Comparison of ENCODE assay signal across 8 mouse cellular contexts in genomic region chr7:127025556-127026160, GRCm38 (mm10). TPM values are rescaled to one million over a fixed set of nuclear protein-coding genes. Genes with fewer than 3 reads are reported as not detected.
DNase-seq lines count a peak whose midpoint lies in the region; ATAC-seq and TF ChIP-seq lines count a peak whose summit lies in the region.

No protein-coding gene starts in this region.

- no peak for TF ChIP-seq CTCF in ES-Bruce4 (IDR thresholded peaks at IDR 0.05; ENCODE audit: low read depth, low read length)
- no peak for TF ChIP-seq CTCF in liver, adult 2 months (IDR thresholded peaks at IDR 0.05; ENCODE audit: low read depth, low read length)

- no peak for ATAC-seq in frontal cortex, adult (ENCODE audit: low TSS enrichment)
- no peak for ATAC-seq in embryonic facial prominence, embryonic 11.5 days (replicated peaks; ENCODE audit: insufficient number of reproducible peaks, low FRiP score, low TSS enrichment, low read depth)
- no peak for ATAC-seq in hindbrain, embryonic 11.5 days (ENCODE audit: low FRiP score)
- ATAC-seq in neural tube, embryonic 12.5 days (ENCODE audit: low FRiP score, low read depth): 0 out of 2 replicates have a peak, but pooled peaks have one; percentile 2

- no peak for TF ChIP-seq POLR2A in ES-Bruce4 (IDR thresholded peaks at IDR 0.05; ENCODE audit: insufficient read depth, low read length)
- 0 out of 2 replicates have a peak, but pooled peaks have one; percentile 1 for TF ChIP-seq POLR2A in liver, adult 2 months (IDR thresholded peaks at IDR 0.05; ENCODE audit: extremely low read depth, insufficient read depth, low read length)

- H3K9me3 ChIP-seq in ES-Bruce4 (replicated peaks; ENCODE audit: control insufficient read depth, insufficient read depth, low read length, poor library complexity, severe bottlenecking): no peaks in the 10 kb centered on the region
- H3K9me3 ChIP-seq in embryonic facial prominence, embryonic 11.5 days (replicated peaks; ENCODE audit: control insufficient read depth, low read length): no peaks in the 10 kb centered on the region
- H3K9me3 ChIP-seq in hindbrain, embryonic 11.5 days (ENCODE audit: control insufficient read depth, low read length): no peaks in the 10 kb centered on the region
- no peaks in the 10 kb centered on the region for H3K9me3 ChIP-seq in neural tube, embryonic 12.5 days

- H3K27me3 ChIP-seq in ES-Bruce4 (ENCODE audit: control insufficient read depth, insufficient read depth, low read length, poor library complexity, severe bottlenecking): no peaks in the 10 kb centered on the region
- no peaks in the 10 kb centered on the region for H3K27me3 ChIP-seq in embryonic facial prominence, embryonic 11.5 days (ENCODE audit: control insufficient read depth, insufficient read depth, low read length)
- H3K27me3 ChIP-seq in hindbrain, embryonic 11.5 days (ENCODE audit: control insufficient read depth, insufficient read depth, low read length): no peaks in the 10 kb centered on the region
- no peaks in the 10 kb centered on the region for H3K27me3 ChIP-seq in liver, adult 2 months (ENCODE audit: control insufficient read depth, insufficient read depth, low read length)
- H3K27me3 ChIP-seq in neural tube, embryonic 12.5 days (replicated peaks): no peaks in the 10 kb centered on the region

- H3K4me1 ChIP-seq in ES-Bruce4 (ENCODE audit: control insufficient read depth, insufficient read depth, low read length): no peaks in the 10 kb centered on the region
- H3K4me1 ChIP-seq in embryonic facial prominence, embryonic 11.5 days (ENCODE audit: control insufficient read depth, insufficient read depth, low read length): peaks cover 17% of the 10 kb centered on the region
- peaks cover 17% of the 10 kb centered on the region for H3K4me1 ChIP-seq in hindbrain, embryonic 11.5 days (replicated peaks; ENCODE audit: control insufficient read depth, insufficient read depth, low read length)
- peaks cover 11% of the 10 kb centered on the region for H3K4me1 ChIP-seq in liver, adult 2 months (ENCODE audit: control insufficient read depth, insufficient read depth, low read length)
- peaks cover 52% of the 10 kb centered on the region for H3K4me1 ChIP-seq in neural tube, embryonic 12.5 days

- peak overlapping the region; percentile 73 for H3K4me3 ChIP-seq in ES-Bruce4 (ENCODE audit: low read depth, low read length)
- peak overlapping the region; percentile 99 for H3K4me3 ChIP-seq in embryonic facial prominence, embryonic 11.5 days (ENCODE audit: low read depth, low read length)
- peak overlapping the region; percentile 98 for H3K4me3 ChIP-seq in hindbrain, embryonic 11.5 days (ENCODE audit: low read depth, low read length)
- H3K4me3 ChIP-seq in liver, adult 2 months (ENCODE audit: insufficient read depth, low read depth, low read length): peak overlapping the region; percentile 69
- H3K4me3 ChIP-seq in neural tube, embryonic 12.5 days: peak overlapping the region; percentile 98

- TF ChIP-seq EP300 in ES-Bruce4 (IDR thresholded peaks at IDR 0.05; ENCODE audit: insufficient read depth, low read depth, low read length): no peak

- H3K27ac ChIP-seq in ES-Bruce4 (ENCODE audit: insufficient read depth, low read length): peak overlapping the region; percentile 8; the same call in 1 of the 2 replicates
- H3K27ac ChIP-seq in embryonic facial prominence, embryonic 11.5 days (replicated peaks; ENCODE audit: low read depth, low read length): peak overlapping the region; percentile 98
- H3K27ac ChIP-seq in hindbrain, embryonic 11.5 days (ENCODE audit: low read depth, low read length): peak overlapping the region; percentile 99
- peak overlapping the region; percentile 64 for H3K27ac ChIP-seq in liver, adult 2 months (replicated peaks; ENCODE audit: insufficient read depth, low read depth, low read length)
- H3K27ac ChIP-seq in neural tube, embryonic 12.5 days: peak overlapping the region; percentile 98

- peak overlapping the region; percentile 92 for H3K9ac ChIP-seq in ES-Bruce4 (ENCODE audit: low read depth, poor library complexity, severe bottlenecking)
- peak overlapping the region; percentile 100 for H3K9ac ChIP-seq in embryonic facial prominence, embryonic 11.5 days (replicated peaks; ENCODE audit: low read length)
- peak overlapping the region; percentile 100 for H3K9ac ChIP-seq in hindbrain, embryonic 11.5 days (ENCODE audit: low read depth, low read length)
- H3K9ac ChIP-seq in liver, adult 2 months (ENCODE audit: low read depth, low read length): peak overlapping the region; percentile 84
- peak overlapping the region; percentile 89 for H3K9ac ChIP-seq in neural tube, embryonic 12.5 days

- H3K79me2 ChIP-seq in liver, adult 2 months (ENCODE audit: control insufficient read depth, insufficient read depth, low read length): no peaks in the 10 kb centered on the region

- H3K36me3 ChIP-seq in ES-Bruce4 (ENCODE audit: control insufficient read depth, insufficient read depth, low read length, poor library complexity, severe bottlenecking): peaks cover 49% of the 10 kb centered on the region
- H3K36me3 ChIP-seq in embryonic facial prominence, embryonic 11.5 days (replicated peaks; ENCODE audit: control insufficient read depth, insufficient read depth, low read depth, low read length): peaks cover 6% of the 10 kb centered on the region
- peaks cover 4% of the 10 kb centered on the region; the same call in 1 of the 2 replicates for H3K36me3 ChIP-seq in hindbrain, embryonic 11.5 days (ENCODE audit: control insufficient read depth, insufficient read depth, low read length)
- no peaks in the 10 kb centered on the region; the same call in 1 of the 2 replicates for H3K36me3 ChIP-seq in liver, adult 2 months (ENCODE audit: control insufficient read depth, insufficient read depth, low read length)
- H3K36me3 ChIP-seq in neural tube, embryonic 12.5 days: peaks cover 53% of the 10 kb centered on the region

- WGBS in embryonic facial prominence, embryonic 11.5 days: under 1% methylated on average over 53 of the region's 65 CpGs
- under 1% methylated on average over 49 of the region's 65 CpGs for WGBS in hindbrain, embryonic 11.5 days
- under 1% methylated on average over 65 of the region's 65 CpGs for WGBS in liver, adult 2 months
- WGBS in neural tube, embryonic 12.5 days: under 1% methylated on average over 59 of the region's 65 CpGs

- H3K4me2 ChIP-seq in embryonic facial prominence, embryonic 11.5 days (ENCODE audit: low read depth, low read length): peak overlapping the region; percentile 97
- peak overlapping the region; percentile 96 for H3K4me2 ChIP-seq in hindbrain, embryonic 11.5 days (replicated peaks; ENCODE audit: low read depth, low read length)
- H3K4me2 ChIP-seq in neural tube, embryonic 12.5 days (replicated peaks): peak overlapping the region; percentile 98

- peak; percentile 35 to 54 for DNase-seq in frontal cortex, postnatal 10 days (ENCODE audit: low spot score in 2 of 2)
- DNase-seq in embryonic facial prominence, embryonic 11.5 days (ENCODE audit: low spot score): peak; percentile 34
- peak; percentile 76 for DNase-seq in hindbrain, embryonic 11.5 days (ENCODE audit: low spot score)
- DNase-seq in liver, adult 2 months (ENCODE audit: extremely low read depth, low read depth, low spot score): no peak
- no peak for DNase-seq in layer of hippocampus, adult 8-10 months (ENCODE audit: low spot score in 2 of 2)

RNA-seq across cellular contexts. Expression of gene Maz, which starts 1.2 kb away (rescaled TPM):
- polyA plus RNA-seq in ES-Bruce4 (2011; ENCODE audit: insufficient read depth, insufficient read length, low read depth, missing spikeins): 117 and 123 TPM in 2 replicates
- polyA plus RNA-seq in embryonic facial prominence, embryonic 11.5 days (2014; fragmentation: Nextera tagmentation; extraction: Ambion mirVana): 63.1 and 66.4 TPM in 2 replicates
- 69.4 and 71.4 TPM in 2 replicates for polyA plus RNA-seq in hindbrain, embryonic 11.5 days (2014; fragmentation: Nextera tagmentation; extraction: Ambion mirVana)
- 8.9 and 16.4 TPM in 2 replicates for total RNA-seq in liver, adult 2 months (2014; rRNA removed)
- 74.6 and 81.9 TPM in 2 replicates for polyA plus RNA-seq in liver, adult 2 months (2012; rRNA removed)
- polyA plus RNA-seq in neural tube, embryonic 12.5 days (2016; fragmentation: Nextera tagmentation; extraction: Ambion mirVana): 134 TPM in 2 replicates
- total RNA-seq in layer of hippocampus, adult 8-10 months (2022): 100 to 1,000 TPM; 204 to 209 (median 206) TPM

RNA-seq across cellular contexts. Expression of gene Prrt2, which starts 4.6 kb away (rescaled TPM):
- 3.5 and 6.7 TPM in 2 replicates for polyA plus RNA-seq in ES-Bruce4 (2011; ENCODE audit: insufficient read depth, insufficient read length, low read depth, missing spikeins)
- 7.6 and 7.7 TPM in 2 replicates for polyA plus RNA-seq in embryonic facial prominence, embryonic 11.5 days (2014; fragmentation: Nextera tagmentation; extraction: Ambion mirVana)
- polyA plus RNA-seq in hindbrain, embryonic 11.5 days (2014; fragmentation: Nextera tagmentation; extraction: Ambion mirVana): 7.2 and 7.7 TPM in 2 replicates
- total RNA-seq in liver, adult 2 months (2014; rRNA removed): not detected in 2 replicates
- 0.75 TPM in 1 of 2 replicates, not detected in the other for polyA plus RNA-seq in liver, adult 2 months (2012; rRNA removed)
- 5.3 and 6.2 TPM in 2 replicates for polyA plus RNA-seq in neural tube, embryonic 12.5 days (2016; fragmentation: Nextera tagmentation; extraction: Ambion mirVana)
- 100 to 1,000 TPM; 208 to 223 (median 215) TPM for total RNA-seq in layer of hippocampus, adult 8-10 months (2022)

RNA-seq across cellular contexts. Expression of gene Gm42742, which starts 4.8 kb away (rescaled TPM):
- polyA plus RNA-seq in ES-Bruce4 (2011; ENCODE audit: insufficient read depth, insufficient read length, low read depth, missing spikeins): 2.2 and 23.9 TPM in 2 replicates
- 52.7 and 56.0 TPM in 2 replicates for polyA plus RNA-seq in embryonic facial prominence, embryonic 11.5 days (2014; fragmentation: Nextera tagmentation; extraction: Ambion mirVana)
- 50.4 and 53.7 TPM in 2 replicates for polyA plus RNA-seq in hindbrain, embryonic 11.5 days (2014; fragmentation: Nextera tagmentation; extraction: Ambion mirVana)
- 9.5 and 10.7 TPM in 2 replicates for total RNA-seq in liver, adult 2 months (2014; rRNA removed)
- 11.2 and 12.7 TPM in 2 replicates for polyA plus RNA-seq in liver, adult 2 months (2012; rRNA removed)
- 46.4 and 66.2 TPM in 2 replicates for polyA plus RNA-seq in neural tube, embryonic 12.5 days (2016; fragmentation: Nextera tagmentation; extraction: Ambion mirVana)
- 10 to 100 TPM; 20.5 to 63.0 (median 52.5) TPM for total RNA-seq in layer of hippocampus, adult 8-10 months (2022)

RNA-seq across cellular contexts. Expression of gene Pagr1a, which starts 8.5 kb away (rescaled TPM):
- 12.7 and 27.9 TPM in 2 replicates for polyA plus RNA-seq in ES-Bruce4 (2011; ENCODE audit: insufficient read depth, insufficient read length, low read depth, missing spikeins)
- 53.4 and 75.3 TPM in 2 replicates for polyA plus RNA-seq in embryonic facial prominence, embryonic 11.5 days (2014; fragmentation: Nextera tagmentation; extraction: Ambion mirVana)
- polyA plus RNA-seq in hindbrain, embryonic 11.5 days (2014; fragmentation: Nextera tagmentation; extraction: Ambion mirVana): 76.1 and 78.5 TPM in 2 replicates
- 4.9 and 6.7 TPM in 2 replicates for total RNA-seq in liver, adult 2 months (2014; rRNA removed)
- polyA plus RNA-seq in liver, adult 2 months (2012; rRNA removed): 2.6 and 4.2 TPM in 2 replicates
- 63.1 and 80.4 TPM in 2 replicates for polyA plus RNA-seq in neural tube, embryonic 12.5 days (2016; fragmentation: Nextera tagmentation; extraction: Ambion mirVana)
- 10 to 100 TPM; 18.9 to 59.7 (median 27.8) TPM for total RNA-seq in layer of hippocampus, adult 8-10 months (2022)

RNA-seq across cellular contexts. Expression of gene Pagr1b, which starts 9.4 kb away (rescaled TPM):
- 22.1 and 26.6 TPM in 2 replicates for polyA plus RNA-seq in ES-Bruce4 (2011; ENCODE audit: insufficient read depth, insufficient read length, low read depth, missing spikeins)
- 0.32 and 0.53 TPM in 2 replicates for polyA plus RNA-seq in embryonic facial prominence, embryonic 11.5 days (2014; fragmentation: Nextera tagmentation; extraction: Ambion mirVana)
- not detected in 2 replicates for polyA plus RNA-seq in hindbrain, embryonic 11.5 days (2014; fragmentation: Nextera tagmentation; extraction: Ambion mirVana)
- 0.74 TPM in 1 of 2 replicates, not detected in the other for total RNA-seq in liver, adult 2 months (2014; rRNA removed)
- 0.49 TPM in 1 of 2 replicates, not detected in the other for polyA plus RNA-seq in liver, adult 2 months (2012; rRNA removed)
- not detected in 2 replicates for polyA plus RNA-seq in neural tube, embryonic 12.5 days (2016; fragmentation: Nextera tagmentation; extraction: Ambion mirVana)
- not detected for total RNA-seq in layer of hippocampus, adult 8-10 months (2022)

Comparison
In these comparisons a context has a peak if more than half of its experiments do, and no peak if none do; other contexts are left out.
1. DNase-seq: peak in frontal cortex, postnatal 10 days (2 of 2), embryonic facial prominence, embryonic 11.5 days (single experiment) and hindbrain, embryonic 11.5 days (single experiment); none in liver, adult 2 months (single experiment) and layer of hippocampus, adult 8-10 months (0 of 2).
2. H3K27ac ChIP-seq: peak in every context shown above with its lines; median percentile 99 in hindbrain, embryonic 11.5 days; 98 in embryonic facial prominence, embryonic 11.5 days; 98 in neural tube, embryonic 12.5 days; 64 in liver, adult 2 months; 8 in ES-Bruce4.
3. Peak in every context shown above with its lines, with median percentiles within 50 percentile points of each other: H3K4me3 ChIP-seq, H3K9ac ChIP-seq and H3K4me2 ChIP-seq.